Mouse (Mus musculus) embryonic facial prominence, embryonic 10.5 days (tissue): ENCODE measurements around the gene P4hb. TPM values are rescaled to one million over a fixed set of nuclear protein-coding genes. Genes with fewer than 3 reads are reported as not detected.
"Not testable (repeated sequence)": the region's sequence is repeated elsewhere in the genome, so short reads cannot be mapped to it uniquely, and the experiment has no call there.

ENCODE experiments used
- DNase-seq: peaks from one replicate; pipeline ENCODE4 v3.0.0-alpha.2; 2017; ENCODE audit warnings: low spot score
- H3K27ac ChIP-seq: fragments of 300-500 bp; sonication (generic); replicated peaks from 2 replicates; pipeline ENCODE4 v1.5.1; 2016; ENCODE audit warnings: mild to moderate bottlenecking
- H3K27me3 ChIP-seq: fragments of 300-500 bp; sonication (generic); replicated peaks from 2 replicates; pipeline ENCODE4 v1.6.1; 2016; ENCODE audit warnings: low read depth, mild to moderate bottlenecking; ENCODE audit not compliant: poor library complexity, severe bottlenecking
- H3K36me3 ChIP-seq: fragments of 300-500 bp; sonication (generic); replicated peaks from 2 replicates; pipeline ENCODE4 v1.6.1; 2016; ENCODE audit warnings: mild to moderate bottlenecking, moderate library complexity
- H3K4me1 ChIP-seq: fragments of 300-500 bp; sonication (generic); 2 replicates; pipeline ENCODE4 v1.6.1; 2016
- H3K4me3 ChIP-seq: fragments of 300-500 bp; sonication (generic); 2 replicates; pipeline ENCODE4 v1.5.1; 2016; ENCODE audit warnings: mild to moderate bottlenecking, moderate library complexity
- H3K9me3 ChIP-seq: fragments of 300-500 bp; sonication (generic); 2 replicates; pipeline ENCODE4 v1.6.1; 2016; ENCODE audit warnings: mild to moderate bottlenecking
- WGBS: fragments of 180-500 bp; shearing (Covaris S2); methylation state at CpG from one replicate; pipeline ENCODE4 v1.1.7; 2016; 5-methylcytosine and 5-hydroxymethylcytosine counted together
- polyA plus RNA-seq: library from polyadenylated mRNA; unstranded; fragments of >200 nt; fragmentation: Nextera tagmentation; extraction: Ambion mirVana; gene quantifications from 2 replicates; pipeline ENCODE4 v1.2.1, GENCODE M21; 2016

The P4hb gene
- polyA plus RNA-seq, 1 experiment from 2014 or later: 556 TPM

DNA sequence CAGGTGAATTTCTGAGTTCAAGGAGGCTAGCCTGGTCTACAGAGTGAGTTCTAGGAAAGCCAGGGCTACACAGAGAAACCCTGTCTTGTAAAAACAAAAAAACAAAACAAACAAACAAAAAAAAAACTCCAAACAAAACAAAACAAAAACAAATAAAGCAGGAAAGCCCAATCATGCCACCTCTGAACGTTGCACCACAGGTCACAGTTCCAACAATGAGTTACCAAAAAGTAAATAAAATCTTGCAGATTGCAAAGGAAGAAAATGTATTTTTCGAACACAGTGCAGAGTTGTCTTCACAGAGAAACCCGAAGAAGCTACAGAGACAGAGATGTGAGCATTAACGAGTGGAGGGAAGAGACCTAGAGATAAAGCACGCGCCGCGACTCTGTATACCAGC is 50.5 kb downstream of the P4hb start:
- H3K9me3 ChIP-seq: no peaks in the 10 kb centered on the region
- no peaks in the 10 kb centered on the region for H3K36me3 ChIP-seq
- peaks cover 13% of the 10 kb centered on the region for H3K4me1 ChIP-seq
- DNase-seq: no peak
- H3K27ac ChIP-seq: no peak overlapping the region
- WGBS: 85% methylated on average over 8 of the region's 8 CpGs
- H3K27me3 ChIP-seq: peaks cover 4% of the 10 kb centered on the region
- H3K4me3 ChIP-seq: no peak overlapping the region

DNA sequence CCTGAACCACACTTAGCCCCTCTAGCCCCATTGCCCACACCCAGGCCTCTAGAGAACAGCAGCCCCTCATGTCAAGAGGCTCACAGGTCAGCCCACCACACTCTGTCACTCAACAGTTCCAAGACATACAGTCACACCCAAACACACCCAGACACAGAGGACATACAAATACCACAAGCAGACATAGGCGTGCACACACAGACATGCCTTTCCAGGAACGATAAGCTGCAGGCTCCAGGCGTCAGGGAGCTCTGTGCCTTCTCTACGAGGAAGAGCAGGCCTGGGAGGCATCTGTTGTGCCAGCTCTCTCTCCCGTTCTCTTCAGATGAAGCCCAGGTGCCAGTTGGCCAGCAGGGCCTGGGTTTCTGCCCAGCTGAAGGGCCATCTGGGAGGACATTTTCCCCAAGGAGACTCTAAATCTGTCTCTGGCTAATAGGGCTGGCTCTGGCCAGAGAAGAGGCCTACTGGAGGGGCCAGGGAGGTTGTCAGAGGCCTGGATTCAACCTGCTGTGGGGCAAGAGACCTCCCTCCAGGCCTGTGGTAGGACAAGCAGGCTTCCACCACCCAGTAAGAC is 52.0 kb downstream of the P4hb start:
- WGBS: 87% methylated on average over 5 of the region's 5 CpGs

DNA sequence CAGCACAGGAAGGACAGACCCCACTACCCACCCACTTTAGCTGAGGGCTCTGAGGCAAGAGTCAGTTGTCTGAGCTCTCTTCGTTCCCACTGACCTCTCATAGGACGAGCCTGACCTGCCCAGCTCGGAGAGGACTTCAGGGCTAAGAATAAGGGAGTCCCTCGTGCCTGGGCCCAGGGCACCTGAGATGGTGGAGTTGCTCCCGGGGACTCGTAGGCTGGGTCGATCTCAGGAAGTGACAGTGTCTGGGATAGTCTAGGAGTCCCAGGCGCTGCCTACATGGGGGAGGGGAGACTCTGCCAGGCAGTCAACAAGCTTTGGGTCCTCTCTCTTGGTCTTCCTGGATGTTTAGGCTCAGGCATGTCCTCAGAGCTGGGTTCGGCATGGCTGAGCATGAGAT is 52.6 kb downstream of the P4hb start:
- Histone ChIP-seq H3K36me3 (no peaks in the 10 kb centered on the region), H3K27me3 (no peaks in the 10 kb centered on the region), H3K4me3 (no peak overlapping the region), H3K9me3 (no peaks in the 10 kb centered on the region), H3K4me1 (peaks cover 15% of the 10 kb centered on the region), H3K27ac (0 out of 2 replicates have a peak overlapping the region, but pooled peaks have one; percentile 1)
- DNase-seq: no peak
- 77% methylated on average over 9 of the region's 9 CpGs for WGBS

More for the DNA sequence above, 52.0 kb downstream of the P4hb start:
- H3K27me3 ChIP-seq: no peaks in the 10 kb centered on the region
- H3K36me3 ChIP-seq: no peaks in the 10 kb centered on the region
- no peak overlapping the region; the same call in 1 of the 2 replicates for H3K4me3 ChIP-seq
- DNase-seq: no peak
- peaks cover 13% of the 10 kb centered on the region for H3K4me1 ChIP-seq
- no peak overlapping the region for H3K27ac ChIP-seq
- no peaks in the 10 kb centered on the region for H3K9me3 ChIP-seq

DNA sequence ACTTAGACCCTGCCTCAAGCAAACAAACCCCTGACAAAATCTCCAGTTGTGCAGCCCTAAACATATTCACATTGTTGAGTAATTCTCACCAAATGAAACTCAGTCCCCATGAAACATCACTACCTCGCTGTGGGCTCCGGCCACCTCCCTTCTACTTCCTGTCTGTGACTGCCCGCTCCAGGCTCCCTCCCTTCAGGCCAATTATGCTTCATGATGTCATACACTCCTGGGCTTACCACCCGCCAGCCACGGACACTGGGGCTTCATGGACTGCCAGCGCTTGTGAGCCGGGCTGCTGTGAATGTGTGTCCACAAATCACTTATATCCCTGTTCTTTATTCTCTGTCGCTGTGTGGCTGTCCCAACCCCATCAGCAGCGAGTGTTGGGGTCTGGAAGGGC is 53.3 kb downstream of the P4hb start:
- no peaks in the 10 kb centered on the region for H3K9me3 ChIP-seq
- 50% methylated on average over 9 of the region's 9 CpGs for WGBS
- no peaks in the 10 kb centered on the region for H3K27me3 ChIP-seq
- H3K4me3 ChIP-seq: no peak overlapping the region
- H3K4me1 ChIP-seq: peaks cover 15% of the 10 kb centered on the region
- DNase-seq: peak; percentile 52
- 0 out of 2 replicates have a peak overlapping the region, but pooled peaks have one; percentile 1 for H3K27ac ChIP-seq
- H3K36me3 ChIP-seq: no peaks in the 10 kb centered on the region

DNA sequence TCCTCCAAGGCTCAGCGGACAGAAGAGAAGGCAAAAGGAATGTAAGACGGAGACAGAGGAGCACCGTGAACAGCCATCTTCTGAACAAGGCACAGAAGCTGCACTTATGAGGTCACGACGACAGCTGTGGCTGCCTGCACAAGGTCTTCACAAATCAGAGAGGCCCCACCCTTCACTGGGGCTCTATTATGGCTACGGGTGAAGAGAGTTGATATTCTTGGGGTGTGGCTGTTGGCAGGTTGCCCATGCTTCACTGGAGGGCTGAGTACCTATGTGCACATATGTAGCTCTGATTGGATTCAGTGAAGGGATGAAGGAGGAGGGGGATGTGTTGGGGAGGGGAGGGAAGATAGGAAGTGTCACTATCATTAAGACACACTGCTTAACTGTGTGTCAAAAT is 54.5 kb downstream of the P4hb start:
- Histone ChIP-seq H3K27ac (no peak overlapping the region), H3K4me1 (peaks cover 15% of the 10 kb centered on the region), H3K4me3 (no peak overlapping the region), H3K9me3 (no peaks in the 10 kb centered on the region), H3K36me3 (no peaks in the 10 kb centered on the region), H3K27me3 (no peaks in the 10 kb centered on the region)
- 76% methylated on average over 6 of the region's 6 CpGs for WGBS
- DNase-seq: no peak

DNA sequence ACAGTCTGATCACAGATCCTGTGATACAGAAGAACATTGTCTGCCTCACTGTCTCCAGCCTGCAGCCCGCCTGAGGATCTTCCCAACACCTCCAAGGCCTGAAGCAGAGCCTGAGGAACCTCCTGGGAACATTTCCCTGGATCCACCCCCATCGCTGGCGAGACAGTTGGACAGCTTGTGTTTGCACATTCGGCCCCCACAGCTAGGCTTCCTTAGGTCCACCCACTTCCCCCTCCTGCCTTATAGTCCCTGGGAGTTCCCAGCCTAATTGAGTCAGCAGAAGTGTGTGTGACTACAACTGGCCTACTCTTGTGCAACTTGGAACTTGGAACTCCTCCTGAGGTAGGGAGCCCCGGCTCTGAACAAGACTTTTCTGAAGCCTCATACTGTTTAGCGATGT is 55.0 kb downstream of the P4hb start:
- no peak for DNase-seq
- Histone ChIP-seq H3K27ac (no peak overlapping the region), H3K27me3 (no peaks in the 10 kb centered on the region), H3K9me3 (no peaks in the 10 kb centered on the region), H3K4me1 (peaks cover 18% of the 10 kb centered on the region), H3K36me3 (no peaks in the 10 kb centered on the region), H3K4me3 (no peak overlapping the region)
- WGBS: 64% methylated on average over 6 of the region's 6 CpGs

DNA sequence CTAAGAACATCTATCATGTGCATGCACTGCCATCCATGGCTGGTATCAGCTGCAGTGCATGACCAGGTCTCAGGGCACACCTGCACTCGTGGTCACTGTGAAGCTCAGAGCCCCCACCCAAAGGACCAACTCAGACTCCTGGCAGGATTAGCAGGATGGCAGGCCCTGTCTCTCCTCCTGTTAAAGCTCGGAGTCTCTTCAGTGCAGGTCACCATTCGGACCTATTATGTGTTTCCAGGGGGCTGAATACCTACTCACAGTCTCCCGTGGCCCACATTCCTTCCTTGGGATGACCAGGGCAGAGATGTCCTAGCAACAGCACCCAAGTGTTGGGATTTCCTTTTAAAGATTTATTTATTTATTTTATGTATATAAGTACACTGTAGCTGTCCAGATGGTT is 55.9 kb downstream of the P4hb start:
- 84% methylated on average over 4 of the region's 4 CpGs for WGBS

DNA sequence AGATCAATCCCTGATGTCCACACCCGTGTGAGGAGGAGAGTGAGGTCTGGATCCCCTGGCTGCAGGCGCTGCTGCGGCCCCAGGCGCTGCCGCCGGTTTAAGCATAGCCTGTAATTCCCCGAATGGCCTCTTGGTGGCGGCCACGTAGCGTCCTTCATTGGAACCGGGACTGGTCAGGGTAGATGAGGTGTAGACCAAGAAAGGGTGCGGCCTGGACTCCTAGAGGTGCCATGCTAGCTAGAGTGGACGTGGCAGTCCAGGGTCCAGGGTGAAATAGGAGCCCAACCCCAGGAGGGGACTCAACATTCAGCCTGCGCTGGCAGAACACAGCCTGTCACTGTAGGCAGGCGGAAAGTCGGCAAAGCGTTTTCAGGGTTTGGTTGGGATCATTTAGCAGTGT is 57.4 kb downstream of the P4hb start:
- H3K4me3 ChIP-seq: peak overlapping the region; percentile 29; the same call in 1 of the 2 replicates
- no peak overlapping the region for H3K27ac ChIP-seq
- WGBS: 16% methylated on average over 17 of the region's 17 CpGs
- H3K9me3 ChIP-seq: no peaks in the 10 kb centered on the region
- no peaks in the 10 kb centered on the region for H3K36me3 ChIP-seq
- peak; percentile 90 for DNase-seq
- H3K27me3 ChIP-seq: 0 out of 2 replicates have a peak, but pooled peaks cover 4% of the 10 kb centered on the region
- H3K4me1 ChIP-seq: peaks cover 30% of the 10 kb centered on the region

More for the DNA sequence above, 55.9 kb downstream of the P4hb start:
- Histone ChIP-seq H3K36me3 (no peaks in the 10 kb centered on the region), H3K4me1 (peaks cover 23% of the 10 kb centered on the region), H3K4me3 (no peak overlapping the region), H3K27me3 (no peaks in the 10 kb centered on the region), H3K27ac (no peak overlapping the region), H3K9me3 (no peaks in the 10 kb centered on the region)
- DNase-seq: no peak

DNA sequence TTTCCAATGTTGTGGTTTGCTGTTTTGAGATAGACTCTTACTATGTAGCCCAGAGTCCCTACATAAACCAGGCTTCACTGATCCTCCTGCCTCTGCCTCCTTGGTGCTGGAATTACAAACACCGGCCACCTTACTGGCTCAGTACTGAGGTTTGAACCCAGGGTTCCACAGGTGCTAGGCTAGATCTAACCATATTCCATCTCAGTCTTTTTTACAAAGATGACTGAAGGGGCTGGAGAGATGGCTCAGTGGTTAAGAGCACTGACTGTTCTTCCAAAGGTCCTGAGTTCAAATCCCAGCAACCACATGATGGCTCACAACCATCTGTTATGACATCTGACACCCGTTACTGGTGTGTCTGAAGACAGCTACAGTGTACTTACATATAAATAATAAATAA is 58.8 kb downstream of the P4hb start:
- not testable (repeated sequence) for H3K4me3 ChIP-seq, H3K27me3 ChIP-seq, H3K36me3 ChIP-seq, H3K27ac ChIP-seq, H3K9me3 ChIP-seq, DNase-seq
- H3K4me1 ChIP-seq: peaks cover 29% of the 10 kb centered on the region
- 90% methylated on average over 2 of the region's 2 CpGs for WGBS

DNA sequence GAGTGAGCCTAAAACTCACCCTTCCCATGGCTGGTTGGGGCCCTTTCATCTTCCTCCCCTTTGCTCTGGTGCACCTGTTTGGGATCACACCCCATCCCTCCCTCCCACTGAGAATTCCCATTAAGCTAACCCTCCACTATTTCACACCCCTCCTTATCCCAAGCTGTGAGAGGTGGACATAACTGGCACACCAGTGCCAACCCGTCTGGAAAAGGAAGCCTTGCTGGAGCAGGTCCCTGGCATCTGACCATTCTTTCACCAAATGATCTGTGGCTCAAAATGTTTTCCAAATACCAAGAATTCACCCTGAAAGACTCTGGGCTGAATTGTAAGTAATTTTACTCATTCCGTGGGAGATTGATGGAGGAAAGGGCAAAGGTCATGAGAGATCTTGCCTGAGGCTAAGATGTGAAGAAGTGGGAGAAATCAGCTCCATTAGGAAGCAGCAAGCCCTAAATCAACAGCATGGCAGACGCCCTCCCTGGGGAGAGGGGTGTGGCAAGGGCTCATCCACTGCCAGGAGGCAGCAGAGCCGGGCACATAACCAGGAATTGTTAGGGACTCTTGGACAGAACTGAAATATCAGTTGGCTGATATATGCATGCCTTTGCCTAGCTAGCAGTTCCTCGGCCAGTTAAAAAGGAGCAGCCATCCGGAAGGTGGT is 60.1 kb downstream of the P4hb start:
- Histone ChIP-seq H3K36me3 (no peaks in the 10 kb centered on the region), H3K27ac (no peak overlapping the region), H3K9me3 (no peaks in the 10 kb centered on the region), H3K4me1 (peaks cover 29% of the 10 kb centered on the region), H3K27me3 (0 out of 2 replicates have a peak, but pooled peaks cover 4% of the 10 kb centered on the region), H3K4me3 (no peak overlapping the region)
- 44% methylated on average over 6 of the region's 6 CpGs for WGBS
- DNase-seq: no peak

DNA sequence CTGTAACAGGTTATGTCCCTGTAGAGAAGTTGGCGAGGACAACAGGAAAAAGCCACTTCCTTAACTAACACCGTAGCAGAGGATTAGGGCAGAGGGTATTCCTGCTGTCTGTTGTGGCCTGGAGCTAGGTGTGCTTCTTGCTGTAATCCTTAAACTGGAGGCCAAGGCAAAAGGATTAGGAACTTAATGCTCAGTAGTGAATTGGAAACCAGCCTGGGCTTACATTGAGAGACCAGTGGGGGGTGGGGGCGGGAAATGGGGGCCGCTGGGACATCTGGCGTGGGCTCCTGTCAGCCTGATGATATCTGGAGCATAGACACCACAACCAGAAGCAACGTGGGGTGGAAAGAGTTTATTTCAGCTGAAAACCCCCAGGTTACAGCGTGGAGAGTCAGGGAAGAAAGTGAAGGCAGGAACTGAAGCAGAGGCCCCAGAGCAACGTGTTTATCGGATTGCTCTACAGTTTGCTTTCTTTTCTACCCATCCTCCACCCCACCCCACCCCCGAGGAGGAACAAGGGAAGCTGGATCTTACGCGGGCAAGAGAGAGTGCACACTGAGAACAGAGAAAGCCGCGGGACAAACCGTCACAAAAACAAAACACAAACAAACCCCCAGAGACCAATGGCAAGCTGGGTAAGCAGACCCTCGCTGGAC is 62.5 kb downstream of the P4hb start:
- Histone ChIP-seq H3K27me3 (0 out of 2 replicates have a peak, but pooled peaks cover 4% of the 10 kb centered on the region), H3K27ac (peak overlapping the region; percentile 78), H3K4me1 (peaks cover 29% of the 10 kb centered on the region), H3K36me3 (no peaks in the 10 kb centered on the region), H3K4me3 (peak overlapping the region; percentile 48), H3K9me3 (no peaks in the 10 kb centered on the region)
- 4% methylated on average over 16 of the region's 16 CpGs for WGBS
- DNase-seq: peak; percentile 39
